Mouse (Mus musculus) CH12.LX (cell line): ENCODE results near the gene 1700122O11Rik.

ENCODE experiments used
- E2F4 ChIP-seq: IDR thresholded peaks from 2 replicates; pipeline ENCODE4 v1.6.1; 2011; ENCODE audit warnings: low read depth, low read length, improper control_type of control experiment; ENCODE audit not compliant: insufficient replicate concordance
- TBP ChIP-seq: conservative IDR thresholded peaks from 2 replicates; pipeline ENCODE4 v1.6.1; 2011; ENCODE audit warnings: low read depth, low read length, improper control_type of control experiment
- ZC3H11A ChIP-seq: IDR thresholded peaks from 2 replicates; pipeline ENCODE4 v1.6.1; 2012; ENCODE audit warnings: low read depth, mild to moderate bottlenecking, inconsistent platforms, low read length, improper control_type of control experiment

DNA sequence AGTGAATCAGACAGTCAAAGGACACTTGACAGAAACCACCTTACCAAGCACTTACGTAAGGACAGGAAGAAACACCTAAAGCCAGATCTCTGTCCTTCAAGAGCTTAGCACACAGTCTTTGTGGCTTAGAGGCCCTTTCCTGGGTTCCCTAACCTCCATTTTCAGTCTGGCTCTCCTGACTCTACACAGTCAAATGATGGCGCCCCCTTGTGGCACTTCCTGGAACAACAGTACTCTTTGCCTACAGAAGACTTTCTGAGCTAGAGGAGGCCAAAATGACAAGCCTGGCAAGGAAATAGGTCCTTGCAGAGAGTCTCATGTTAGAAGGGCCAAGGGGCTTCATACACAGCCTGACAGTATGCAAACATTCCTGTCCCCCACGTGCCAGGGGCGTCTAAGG, 7.5 kb upstream of the 1700122O11Rik start:
- no peak for TF ChIP-seq TBP
- TF ChIP-seq ZC3H11A, result no peak
- no peak for TF ChIP-seq E2F4
